Mouse (Mus musculus): Measurements from ENCODE around the gene Rpusd1.

- TF ChIP-seq TAL1 (IDR thresholded peaks at IDR 0.05; ENCODE audit: low read length) (no peak), GATA1 (IDR thresholded peaks at IDR 0.05; ENCODE audit: low read length) (no peak)
Observed at GRCm38 (mm10) chr17:25725264-25725663, 2.2 kb upstream of the Rpusd1 start.

Data from erythroblast, embryonic 14.5 days (primary cell).